Mouse (Mus musculus) forebrain, embryonic 13.5 days (tissue): ENCODE data around the gene Igf1. TPM values are rescaled to one million over a fixed set of nuclear protein-coding genes. Genes with fewer than 3 reads are reported as not detected.

Source experiments
- ATAC-seq: fragments of 200-750 bp; cut with Nextera tagmentation; 2 replicates; pipeline ENCODE4 v1.8.0; 2017
- H3K27ac ChIP-seq: fragments of 300-500 bp; sonication (generic); 2 replicates; pipeline ENCODE4 v1.5.1; 2015; ENCODE audit warnings: inconsistent platforms, mild to moderate bottlenecking, moderate library complexity
- H3K27me3 ChIP-seq: fragments of 300-500 bp; sonication (generic); 2 replicates; pipeline ENCODE4 v1.6.1; 2015; ENCODE audit warnings: mild to moderate bottlenecking, inconsistent platforms
- H3K36me3 ChIP-seq: fragments of 300-500 bp; sonication (generic); 2 replicates; pipeline ENCODE4 v1.6.1; 2015; ENCODE audit warnings: mild to moderate bottlenecking, inconsistent platforms; ENCODE audit not compliant: poor library complexity, severe bottlenecking
- H3K4me1 ChIP-seq: fragments of 300-500 bp; sonication (generic); 2 replicates; pipeline ENCODE4 v1.6.1; 2015; ENCODE audit warnings: inconsistent platforms
- H3K4me2 ChIP-seq: fragments of 300-500 bp; sonication (generic); 2 replicates; pipeline ENCODE4 v1.6.1; 2015; ENCODE audit warnings: inconsistent platforms, mild to moderate bottlenecking, moderate library complexity
- H3K4me3 ChIP-seq: fragments of 300-500 bp; sonication (generic); 2 replicates; pipeline ENCODE4 v1.5.1; 2015; ENCODE audit warnings: mild to moderate bottlenecking, inconsistent platforms
- H3K9ac ChIP-seq: fragments of 300-500 bp; sonication (generic); 2 replicates; pipeline ENCODE4 v1.6.1; 2015; ENCODE audit warnings: mild to moderate bottlenecking, inconsistent platforms
- H3K9me3 ChIP-seq: fragments of 300-500 bp; sonication (generic); replicated peaks from 2 replicates; pipeline ENCODE4 v1.6.1; 2016; ENCODE audit warnings: inconsistent platforms
- WGBS: fragments of 180-500 bp; shearing (Covaris S2); methylation state at CpG from one replicate; pipeline ENCODE4 v1.1.7; 2015; 5-methylcytosine and 5-hydroxymethylcytosine counted together
- polyA plus RNA-seq: library from polyadenylated mRNA; unstranded; fragments of >200 nt; fragmentation: Nextera tagmentation; extraction: Ambion mirVana; gene quantifications from 2 replicates; pipeline ENCODE4 v1.2.1, GENCODE M21; 2015

Igf1 gene
- polyA plus RNA-seq, 1 experiment from 2014 or later = 1.7 TPM

DNA sequence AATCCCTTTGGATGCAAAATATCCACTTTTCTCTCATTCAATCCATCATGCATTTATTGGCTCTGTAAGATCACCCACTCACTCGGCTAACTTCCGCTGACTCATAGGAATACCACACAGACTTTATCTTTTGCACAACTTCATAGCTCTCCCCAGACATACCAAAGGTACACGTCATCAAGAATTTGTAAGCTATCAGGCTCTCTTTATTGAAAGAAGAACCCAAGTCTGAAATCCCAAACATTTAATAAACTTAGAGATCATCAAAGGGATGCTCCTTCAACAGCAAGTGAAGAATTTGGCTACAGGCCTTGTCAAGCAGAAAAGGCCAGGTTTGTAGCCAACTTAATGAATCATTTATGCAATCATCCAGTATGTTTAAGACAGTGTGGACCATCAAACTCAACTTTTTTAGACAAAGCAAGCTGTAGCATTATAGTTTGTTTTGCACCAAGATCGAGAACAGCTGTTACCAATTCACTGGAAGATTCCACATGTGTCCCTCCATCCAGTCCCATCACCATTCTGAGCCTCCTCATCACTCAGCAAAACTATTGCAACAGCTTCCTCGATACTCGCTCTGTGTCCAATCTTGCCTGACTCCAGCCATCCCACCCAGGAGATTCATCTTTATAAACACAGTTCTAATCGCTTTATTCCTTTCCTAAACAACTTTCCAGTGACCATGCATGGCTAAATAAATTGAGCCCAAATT lies 22.2 kb downstream of the Igf1 start:
- Histone ChIP-seq H3K9me3 (no peaks in the 10 kb centered on the region), H3K27ac (no peak overlapping the region), H3K4me1 (no peaks in the 10 kb centered on the region), H3K9ac (no peak overlapping the region), H3K36me3 (no peaks in the 10 kb centered on the region), H3K27me3 (no peaks in the 10 kb centered on the region), H3K4me3 (no peak overlapping the region), H3K4me2 (no peak overlapping the region)
- 94% methylated on average over 7 of the region's 7 CpGs for WGBS
- ATAC-seq = no peak

DNA sequence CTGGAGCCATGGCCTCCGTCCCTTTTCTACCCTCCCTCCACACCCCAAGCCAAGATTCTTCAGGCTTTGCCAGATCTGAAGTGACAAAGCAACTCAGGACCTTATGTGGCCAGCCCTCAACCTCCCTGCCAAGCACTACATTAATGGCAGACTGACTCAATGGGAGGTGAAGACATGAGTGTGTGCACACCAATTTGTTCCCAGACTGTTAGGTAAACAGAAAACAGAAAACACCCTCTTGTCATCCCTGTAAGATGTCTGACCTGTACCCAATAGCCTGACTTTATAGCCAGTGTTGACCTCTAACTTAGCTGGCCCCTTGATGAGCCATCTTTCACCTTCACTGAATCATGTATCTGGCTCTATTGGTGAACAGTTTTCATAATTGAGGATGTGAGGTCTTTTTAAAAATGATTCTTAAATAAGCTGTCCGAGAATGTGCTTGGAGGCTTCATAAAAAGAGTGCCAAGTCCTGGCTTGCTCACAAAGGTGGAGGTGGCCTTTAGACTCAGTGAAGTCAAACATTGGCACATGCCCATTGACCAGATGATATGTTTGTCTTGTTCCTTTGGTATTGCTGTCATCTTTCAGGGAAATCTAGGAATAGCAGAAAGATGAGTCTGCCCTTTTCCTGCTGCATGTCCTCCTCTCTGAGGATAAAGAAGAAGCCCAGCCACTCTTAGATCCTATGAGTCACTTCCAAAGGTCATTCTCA lies 27.4 kb downstream of the Igf1 start:
- no peaks in the 10 kb centered on the region for H3K4me1 ChIP-seq
- no peaks in the 10 kb centered on the region for H3K36me3 ChIP-seq
- ATAC-seq = no peak
- H3K4me3 ChIP-seq = no peak overlapping the region
- WGBS = 95% methylated on average over 2 of the region's 2 CpGs
- H3K27me3 ChIP-seq = no peaks in the 10 kb centered on the region
- H3K9me3 ChIP-seq = no peaks in the 10 kb centered on the region
- no peak overlapping the region for H3K9ac ChIP-seq
- no peak overlapping the region for H3K4me2 ChIP-seq
- no peak overlapping the region for H3K27ac ChIP-seq

DNA sequence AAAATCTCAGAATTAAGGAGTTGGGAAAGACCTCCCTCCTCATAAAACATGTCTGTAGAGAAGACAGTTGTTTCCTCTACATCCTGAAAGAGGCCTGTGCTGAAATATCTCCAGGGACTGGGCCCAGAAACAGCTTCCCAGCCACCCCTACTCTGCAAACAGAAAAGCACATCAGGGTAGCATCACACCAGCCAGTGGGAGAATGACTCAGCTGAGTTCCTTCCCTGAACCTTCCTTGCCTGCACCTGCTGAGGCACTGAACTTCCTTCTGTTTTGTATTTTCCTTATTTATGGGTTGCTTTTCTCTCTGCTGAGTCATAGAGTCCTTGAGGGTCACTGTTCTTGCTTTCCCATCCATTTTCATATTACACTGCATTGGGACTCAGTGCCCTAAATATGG lies 31.8 kb downstream of the Igf1 start:
- Histone ChIP-seq H3K27ac (no peak overlapping the region), H3K4me3 (no peak overlapping the region), H3K4me2 (no peak overlapping the region), H3K27me3 (no peaks in the 10 kb centered on the region), H3K36me3 (no peaks in the 10 kb centered on the region), H3K9ac (no peak overlapping the region), H3K9me3 (no peaks in the 10 kb centered on the region), H3K4me1 (no peaks in the 10 kb centered on the region)
- ATAC-seq = no peak

DNA sequence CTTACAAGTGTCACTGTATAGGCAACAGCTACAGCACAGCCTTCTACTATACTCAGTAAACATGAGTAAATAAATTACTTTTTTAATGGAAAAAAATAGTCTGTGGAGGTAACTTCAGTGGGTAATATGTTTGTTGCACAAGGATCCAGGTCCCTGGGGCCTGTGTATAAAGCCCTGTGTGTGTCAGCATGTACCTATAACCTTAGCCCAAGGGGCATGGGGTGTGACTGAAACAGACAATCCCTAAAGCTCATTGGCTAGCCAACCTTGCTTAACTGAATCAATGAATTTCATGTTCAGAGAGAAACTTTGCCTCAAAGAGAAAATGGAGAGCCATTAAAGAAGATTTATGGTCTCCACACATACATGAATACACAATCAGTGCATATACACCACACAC lies 34.2 kb downstream of the Igf1 start:
- H3K9ac ChIP-seq = no peak overlapping the region
- H3K9me3 ChIP-seq = no peaks in the 10 kb centered on the region
- H3K4me2 ChIP-seq = no peak overlapping the region
- H3K36me3 ChIP-seq = no peaks in the 10 kb centered on the region
- H3K27me3 ChIP-seq = no peaks in the 10 kb centered on the region
- no peak for ATAC-seq
- no peak overlapping the region for H3K4me3 ChIP-seq
- H3K4me1 ChIP-seq = no peaks in the 10 kb centered on the region
- no peak overlapping the region for H3K27ac ChIP-seq

DNA sequence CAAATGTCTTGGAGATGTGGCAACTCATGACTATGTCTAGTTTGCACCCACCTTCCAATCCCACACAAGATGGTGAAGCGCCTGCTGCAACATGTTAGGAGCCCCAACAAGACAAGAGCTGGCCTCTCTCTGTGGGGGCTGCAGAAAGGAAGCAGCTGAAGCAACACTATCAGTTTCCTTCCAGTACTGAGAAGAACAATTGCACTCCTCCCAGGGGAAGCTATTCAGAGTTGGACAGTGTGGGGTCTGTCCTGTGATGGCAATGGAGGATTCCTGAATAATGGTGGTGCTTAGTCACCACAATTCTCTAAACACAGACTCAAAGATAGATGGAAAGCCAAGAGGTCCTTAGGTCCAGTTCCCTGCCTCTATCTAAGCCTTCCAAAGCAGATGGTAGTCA lies 35.2 kb downstream of the Igf1 start:
- ATAC-seq = no peak
- Histone ChIP-seq H3K9ac (no peak overlapping the region), H3K27ac (no peak overlapping the region), H3K27me3 (no peaks in the 10 kb centered on the region), H3K4me3 (no peak overlapping the region), H3K4me2 (no peak overlapping the region), H3K36me3 (no peaks in the 10 kb centered on the region), H3K4me1 (no peaks in the 10 kb centered on the region), H3K9me3 (no peaks in the 10 kb centered on the region)
- 100% methylated on average over 1 of the region's 1 CpGs for whole genome bisulfite sequencing

DNA sequence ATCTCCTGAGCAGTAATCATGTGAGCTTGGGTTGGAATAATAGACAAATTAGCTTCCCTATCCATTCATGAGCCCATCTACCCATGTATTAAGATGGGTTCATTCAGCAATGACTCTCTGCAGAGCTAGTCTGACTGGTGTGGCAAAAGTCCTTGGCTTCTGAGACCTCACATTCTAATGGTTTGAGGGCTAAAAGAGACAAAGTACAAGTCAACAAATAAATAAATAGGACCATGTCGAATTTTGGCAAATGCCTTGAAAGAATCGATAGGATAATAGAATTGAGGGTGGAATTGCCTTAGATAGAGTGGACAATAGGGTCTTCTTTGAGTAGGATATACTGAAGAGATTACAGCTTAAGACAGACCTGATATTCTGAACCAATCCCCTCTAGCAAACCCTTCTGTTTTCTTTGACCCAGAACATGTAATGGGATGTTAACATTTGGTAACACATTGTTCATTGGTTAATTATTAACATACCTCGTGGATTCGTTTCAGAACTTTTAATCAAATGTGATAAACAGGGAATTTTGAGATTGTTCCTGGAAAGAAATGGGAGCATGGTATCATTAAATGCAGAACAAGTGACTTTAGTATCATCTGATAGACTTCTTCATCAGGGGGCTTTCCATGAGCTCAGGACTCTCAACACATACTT lies 36.5 kb downstream of the Igf1 start:
- no peak overlapping the region for H3K27ac ChIP-seq
- ATAC-seq = no peak
- no peaks in the 10 kb centered on the region for H3K4me1 ChIP-seq
- no peak overlapping the region for H3K4me2 ChIP-seq
- H3K9ac ChIP-seq = no peak overlapping the region
- H3K4me3 ChIP-seq = no peak overlapping the region
- H3K36me3 ChIP-seq = no peaks in the 10 kb centered on the region
- H3K27me3 ChIP-seq = no peaks in the 10 kb centered on the region
- no peaks in the 10 kb centered on the region for H3K9me3 ChIP-seq
- 87% methylated on average over 4 of the region's 4 CpGs for WGBS

DNA sequence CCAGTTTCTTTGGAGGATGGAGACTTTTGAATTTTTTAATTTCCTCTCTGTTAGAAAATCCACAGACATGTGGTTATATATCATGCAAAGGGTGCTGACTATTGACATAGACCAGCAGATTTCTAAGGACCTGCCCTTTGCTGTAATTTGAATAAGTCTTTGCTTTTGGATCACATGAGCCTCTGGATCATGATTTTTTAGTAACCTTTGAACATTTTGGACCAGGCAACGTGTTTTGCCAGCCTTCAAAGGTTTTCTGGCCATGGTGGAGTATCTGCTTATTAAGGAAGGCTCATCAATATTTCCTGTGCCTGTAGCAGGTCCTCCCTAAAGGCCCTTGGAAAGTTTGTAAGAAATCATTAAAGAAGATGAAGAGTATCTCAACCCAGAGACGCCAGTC lies 37.3 kb downstream of the Igf1 start:
- WGBS = 55% methylated on average over 2 of the region's 2 CpGs
- no peaks in the 10 kb centered on the region for H3K27me3 ChIP-seq
- no peak overlapping the region for H3K4me3 ChIP-seq

DNA sequence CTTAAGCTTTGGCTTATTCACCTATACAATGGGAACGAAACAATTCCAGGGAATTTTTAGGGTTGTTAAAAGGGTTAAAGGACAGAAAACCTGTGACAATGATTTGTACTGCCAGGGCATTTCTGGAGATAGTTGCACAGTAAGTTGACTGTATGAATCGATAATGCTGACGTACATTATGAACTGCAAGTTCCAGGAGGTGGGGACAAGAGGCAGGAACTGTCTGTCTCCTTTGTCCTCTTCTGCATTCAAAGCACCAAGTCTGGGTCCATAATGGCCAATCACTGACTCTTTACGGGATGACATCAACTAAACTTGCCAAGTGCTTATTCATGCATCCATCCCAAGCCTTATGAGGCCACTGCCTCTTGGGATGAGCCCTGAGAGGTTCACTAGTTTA lies 39.3 kb downstream of the Igf1 start:
- Histone ChIP-seq H3K4me2 (no peak overlapping the region), H3K4me3 (no peak overlapping the region), H3K36me3 (no peaks in the 10 kb centered on the region), H3K27me3 (no peaks in the 10 kb centered on the region), H3K9ac (no peak overlapping the region), H3K4me1 (no peaks in the 10 kb centered on the region), H3K9me3 (no peaks in the 10 kb centered on the region), H3K27ac (no peak overlapping the region)
- no peak for ATAC-seq
- WGBS = 89% methylated on average over 4 of the region's 4 CpGs

More for the DNA sequence above, 37.3 kb downstream of the Igf1 start:
- no peak overlapping the region for H3K27ac ChIP-seq
- no peaks in the 10 kb centered on the region for H3K36me3 ChIP-seq
- no peak overlapping the region for H3K4me2 ChIP-seq
- no peak for ATAC-seq
- H3K9me3 ChIP-seq = no peaks in the 10 kb centered on the region
- H3K9ac ChIP-seq = no peak overlapping the region
- no peaks in the 10 kb centered on the region for H3K4me1 ChIP-seq

DNA sequence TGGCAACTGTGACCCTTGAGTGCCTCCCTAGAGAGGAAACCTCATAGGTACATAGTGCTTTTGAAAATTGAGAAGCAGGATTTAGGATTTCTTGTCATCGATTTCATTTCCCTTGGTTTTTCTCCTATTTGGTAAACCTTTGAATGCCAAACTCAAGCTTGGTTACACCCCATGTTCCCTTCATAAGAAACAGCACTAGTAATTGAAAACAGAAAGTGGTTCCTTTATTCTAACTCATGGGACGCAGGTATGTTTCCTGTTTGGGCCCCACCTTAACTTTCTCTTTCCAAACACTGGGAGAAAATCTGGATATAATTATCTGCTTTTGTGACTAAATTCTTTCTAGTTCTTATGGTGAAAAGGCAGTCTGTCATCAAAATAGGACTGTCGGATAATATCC lies 40.8 kb downstream of the Igf1 start:
- ATAC-seq = no peak
- Histone ChIP-seq H3K4me3 (no peak overlapping the region), H3K9me3 (no peaks in the 10 kb centered on the region), H3K9ac (no peak overlapping the region), H3K4me1 (no peaks in the 10 kb centered on the region), H3K27ac (no peak overlapping the region), H3K36me3 (no peaks in the 10 kb centered on the region), H3K27me3 (no peaks in the 10 kb centered on the region), H3K4me2 (no peak overlapping the region)
- WGBS = 86% methylated on average over 3 of the region's 3 CpGs

DNA sequence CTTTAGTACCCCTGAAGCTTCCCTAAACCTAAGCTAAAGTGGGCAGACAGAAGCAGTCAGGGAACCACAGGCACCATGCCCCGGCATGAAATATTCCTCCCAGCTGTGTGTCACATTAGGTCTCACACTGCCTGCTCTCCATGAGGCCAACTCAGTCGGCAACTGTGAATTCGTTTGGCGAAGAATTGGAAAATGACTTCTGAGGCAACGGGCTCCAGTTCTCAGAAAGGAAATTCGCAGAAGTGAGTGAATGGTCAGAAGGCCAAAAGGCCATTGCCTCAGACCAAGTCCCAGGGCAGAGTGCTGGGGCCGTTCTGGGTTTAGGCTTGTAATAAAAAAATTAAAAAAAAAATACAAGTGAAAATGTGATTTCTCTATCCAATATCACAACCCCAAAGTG lies 43.9 kb downstream of the Igf1 start:
- Histone ChIP-seq H3K27me3 (no peaks in the 10 kb centered on the region), H3K4me2 (no peak overlapping the region), H3K36me3 (no peaks in the 10 kb centered on the region), H3K9ac (no peak overlapping the region), H3K4me1 (no peaks in the 10 kb centered on the region), H3K27ac (no peak overlapping the region), H3K4me3 (no peak overlapping the region), H3K9me3 (no peaks in the 10 kb centered on the region)
- WGBS = 77% methylated on average over 7 of the region's 7 CpGs
- no peak for ATAC-seq

DNA sequence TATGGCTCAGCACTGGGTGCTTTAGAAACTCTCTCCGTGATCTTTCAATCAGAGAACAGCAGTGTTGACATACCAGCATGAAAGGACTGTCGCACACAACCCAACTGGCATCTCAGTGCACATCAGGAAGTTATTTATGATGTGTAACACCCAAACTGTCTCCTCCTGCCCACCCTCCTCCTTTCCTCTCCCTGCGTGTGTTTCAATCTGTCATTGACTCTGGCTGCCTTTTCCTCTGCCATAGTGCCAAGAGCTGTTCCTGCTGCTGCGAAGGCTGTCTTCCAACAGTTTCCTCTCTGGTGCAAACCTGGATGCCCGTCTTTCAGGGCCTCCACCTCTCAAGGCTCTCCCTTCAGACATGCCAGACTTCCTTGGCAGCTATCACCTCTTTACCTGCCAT lies 46.3 kb downstream of the Igf1 start:
- Histone ChIP-seq H3K36me3 (no peaks in the 10 kb centered on the region), H3K27ac (no peak overlapping the region), H3K4me3 (no peak overlapping the region), H3K4me1 (no peaks in the 10 kb centered on the region), H3K4me2 (no peak overlapping the region), H3K9ac (no peak overlapping the region), H3K27me3 (no peaks in the 10 kb centered on the region), H3K9me3 (no peaks in the 10 kb centered on the region)
- 79% methylated on average over 5 of the region's 5 CpGs for WGBS
- no peak for ATAC-seq

DNA sequence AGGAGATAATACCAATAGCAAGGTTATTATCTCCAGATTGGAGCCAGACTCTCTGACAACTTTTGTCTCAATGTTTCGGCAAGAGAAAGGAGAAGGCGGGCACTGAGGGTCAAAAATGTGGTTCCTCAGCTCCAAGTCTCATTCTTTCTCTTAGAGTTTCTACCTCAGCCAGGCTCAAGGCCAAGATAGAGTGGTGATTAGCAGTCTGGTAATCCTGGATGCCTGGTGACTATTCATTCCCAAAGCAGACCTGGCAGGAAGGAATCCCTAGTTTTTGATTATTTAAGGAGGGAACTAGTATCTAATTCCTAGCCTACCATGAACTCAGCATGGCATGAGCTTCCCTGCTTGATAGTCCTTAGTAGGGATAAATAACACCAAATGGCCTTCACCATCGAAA lies 47.0 kb downstream of the Igf1 start:
- no peak for ATAC-seq
- Histone ChIP-seq H3K4me2 (no peak overlapping the region), H3K9me3 (no peaks in the 10 kb centered on the region), H3K4me3 (no peak overlapping the region), H3K9ac (no peak overlapping the region), H3K27ac (no peak overlapping the region), H3K27me3 (no peaks in the 10 kb centered on the region), H3K36me3 (no peaks in the 10 kb centered on the region), H3K4me1 (no peaks in the 10 kb centered on the region)
- 78% methylated on average over 3 of the region's 3 CpGs for WGBS
